Mouse (Mus musculus) hematopoietic multipotent progenitor cell, adult 10-12 weeks (in vitro differentiated cells): Measurements from ENCODE around the gene Rcn1. TPM values are rescaled to one million over a fixed set of nuclear protein-coding genes. Genes with fewer than 3 reads are reported as not detected.

Experiments used
- polyA plus RNA-seq: library from polyadenylated mRNA; stranded (reverse); fragments of >175 nt; gene quantifications from 2 replicates; pipeline ENCODE4 v1.2.3, GENCODE M21; 2012; ENCODE audit warnings: low replicate concordance

Gene Rcn1
- polyA plus RNA-seq = 3.7 and 6.2 TPM in 2 replicates

DNA sequence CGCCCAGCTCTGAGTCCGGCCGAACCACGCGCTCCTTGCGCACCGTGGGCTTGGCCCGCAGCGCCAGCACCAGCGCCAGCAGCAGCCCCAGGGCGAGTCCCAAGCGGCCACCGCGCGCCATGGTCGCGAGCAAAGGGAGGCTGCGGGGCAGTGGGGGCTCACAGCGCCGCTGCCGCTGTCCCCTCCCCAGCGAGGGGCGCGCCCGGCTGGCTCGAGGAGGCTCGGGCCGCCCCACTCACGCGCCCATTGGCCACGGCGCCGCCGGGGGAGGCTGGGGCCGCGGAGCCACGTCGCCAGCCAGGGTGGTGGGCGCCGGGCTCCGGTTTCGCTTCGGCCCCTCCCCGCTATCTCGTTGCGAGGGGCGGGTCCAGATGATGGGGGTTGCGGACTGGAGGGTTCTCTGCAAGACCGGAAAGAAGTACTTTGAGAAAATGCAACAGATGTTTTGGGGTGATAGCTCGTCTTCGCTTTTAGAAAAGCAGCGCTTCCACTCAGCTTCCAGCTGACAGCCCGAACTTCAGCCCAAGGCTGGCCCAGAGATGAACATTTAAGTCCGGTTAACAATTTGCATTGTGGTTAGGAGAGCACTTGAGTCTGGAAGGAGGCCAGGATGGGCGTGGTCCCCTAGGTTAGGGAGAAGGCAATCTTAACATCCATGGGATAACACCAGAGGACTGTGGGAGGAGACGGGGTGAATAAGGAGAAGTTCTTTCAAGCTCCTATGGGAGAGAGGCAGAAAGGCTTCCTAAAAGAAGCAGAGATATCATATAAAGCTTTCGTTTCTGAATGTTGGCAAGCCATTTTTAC lies at the start of gene Rcn1:
Gene Rcn1, minus strand, starts transcription at position 235 of the 807 bp plus-strand sequence.

Other genes starting within 250 kb of the Rcn1 start
- gene Them7, start 175.0 kb downstream of the Rcn1 start, polyA plus RNA-seq = 0.09 and 0.12 TPM in 2 replicates